Mouse (Mus musculus): ENCODE results near the gene Arl13b.

Gene Arl13b

DNA sequence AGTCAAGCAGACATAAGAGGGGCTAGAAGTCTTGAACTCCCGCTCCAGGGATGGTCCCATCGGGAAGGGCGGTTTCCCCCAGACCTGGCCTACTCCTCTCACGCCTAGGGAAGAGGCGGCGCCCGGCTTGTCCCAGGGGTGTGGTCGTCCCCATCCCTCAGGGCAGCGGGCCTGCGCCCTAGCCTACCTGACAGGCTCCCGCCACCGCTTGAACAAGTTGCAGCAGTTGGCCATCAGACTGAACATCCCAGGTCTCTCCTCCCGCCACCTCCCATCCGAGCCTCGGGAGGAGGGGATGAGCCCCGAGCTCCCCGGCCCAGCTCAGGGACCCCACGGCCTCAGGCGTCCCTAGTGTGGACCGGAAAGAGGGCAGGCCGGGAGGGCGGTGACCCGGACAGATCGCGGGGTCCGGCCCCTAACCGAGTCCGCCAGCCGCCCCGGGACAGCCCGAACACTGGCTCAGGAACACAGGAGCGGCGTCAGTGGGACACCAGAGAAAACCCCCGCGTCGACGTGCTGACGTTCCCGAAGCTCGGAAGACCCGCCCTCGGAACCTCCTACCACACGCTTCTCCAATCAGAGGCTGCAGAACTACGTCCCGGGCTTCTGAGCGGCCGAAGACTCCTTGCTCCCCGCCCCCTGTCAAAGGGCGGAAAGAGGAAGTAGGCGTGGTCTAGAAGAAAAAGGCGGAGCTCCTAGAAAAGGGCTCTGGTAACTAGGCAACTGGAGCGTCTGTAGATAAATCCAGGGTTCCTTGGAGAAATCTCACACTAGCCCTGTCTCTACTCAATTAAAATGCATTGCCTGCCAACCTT is at the start of gene Arl13b:
Arl13b (minus strand) TSS at position 543 of the 815 bp plus-strand sequence.
- peak; percentile 97 for DNase-seq (ENCODE audit: low read depth, low spot score)

DNA sequence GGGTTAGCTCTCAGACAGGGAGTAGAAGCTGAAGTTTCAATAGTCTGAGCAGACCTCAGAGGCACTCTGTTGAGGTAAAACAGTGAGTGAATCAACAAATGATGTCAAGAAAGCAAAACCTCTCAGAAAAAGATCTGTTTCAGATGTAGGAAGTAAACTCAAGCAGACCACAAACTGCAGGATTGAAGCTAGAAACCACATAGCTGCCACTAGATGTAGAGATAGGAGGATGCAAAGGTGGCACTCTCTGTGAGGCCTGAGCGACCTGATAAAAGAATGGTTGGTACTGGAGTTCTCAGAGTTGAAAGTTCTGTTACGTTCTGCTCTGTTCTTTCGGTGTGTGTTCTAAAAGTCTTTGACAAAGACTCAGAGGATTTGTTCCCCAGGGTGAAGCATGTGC is 49.0 kb upstream of the Arl13b start:
- DNase-seq (ENCODE audit: low read depth, low spot score): peak; percentile 36

DNA sequence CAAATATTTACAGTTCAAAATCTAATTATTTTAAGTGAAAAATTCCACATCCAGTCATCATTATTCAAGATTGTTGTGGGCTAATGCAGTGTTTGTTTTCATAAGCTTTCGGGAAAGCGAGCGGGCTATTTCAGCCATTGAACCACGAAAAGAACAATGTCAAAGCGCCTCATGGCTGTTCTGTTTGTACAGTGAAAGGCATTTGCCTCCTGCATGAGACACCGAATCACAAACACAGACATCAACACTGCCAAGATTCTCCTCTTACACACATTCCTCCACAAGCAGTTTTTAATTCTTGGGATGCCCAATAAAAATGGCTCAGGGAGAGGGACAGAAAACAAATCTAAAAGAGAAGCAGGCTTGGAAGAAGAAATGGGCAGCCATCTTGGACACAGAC is 27.2 kb upstream of the Arl13b start:
- DNase-seq (ENCODE audit: low read depth, low spot score): no peak

DNA sequence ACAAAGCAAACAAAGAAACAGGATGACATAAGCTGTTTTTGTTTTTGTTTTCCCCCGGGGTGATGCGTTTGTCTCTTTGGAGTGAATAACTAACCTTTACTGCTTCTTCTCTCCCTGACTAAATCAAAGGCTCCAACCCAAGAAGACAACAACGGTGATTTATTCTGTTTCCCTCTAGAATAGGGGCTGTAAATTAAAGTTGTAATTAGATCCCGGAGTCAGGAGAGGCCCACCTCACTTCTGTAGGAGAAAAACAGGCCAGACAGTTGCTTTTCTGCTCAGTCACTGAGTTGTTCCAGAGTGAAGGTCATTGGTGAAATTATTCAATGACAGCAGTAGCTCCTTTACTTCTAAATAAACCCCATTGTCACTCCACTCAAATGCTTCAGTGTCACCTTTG is 26.3 kb upstream of the Arl13b start:
- no peak for DNase-seq (ENCODE audit: low read depth, low spot score)

DNA sequence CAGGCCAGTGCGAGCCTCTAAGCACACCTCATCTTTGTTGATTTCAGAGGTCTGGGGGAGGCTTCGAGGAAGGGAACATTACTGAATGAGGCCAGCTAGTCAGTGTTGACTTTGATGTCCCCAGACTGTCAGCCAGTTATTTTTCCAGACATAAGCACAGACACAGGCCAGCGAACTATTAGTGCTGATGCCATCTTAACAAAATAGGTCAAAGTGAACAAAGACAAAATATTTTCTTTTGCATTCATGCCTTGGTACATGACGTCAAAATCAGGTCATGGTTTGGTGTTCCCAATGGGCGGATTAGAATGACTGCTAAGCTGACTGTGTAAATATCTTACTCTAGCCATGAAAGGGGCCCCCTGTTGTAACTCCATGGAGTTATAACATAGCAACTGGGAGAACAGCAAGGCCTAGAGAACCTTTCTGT is 25.9 kb upstream of the Arl13b start:
- DNase-seq (ENCODE audit: low read depth, low spot score): no peak

DNA sequence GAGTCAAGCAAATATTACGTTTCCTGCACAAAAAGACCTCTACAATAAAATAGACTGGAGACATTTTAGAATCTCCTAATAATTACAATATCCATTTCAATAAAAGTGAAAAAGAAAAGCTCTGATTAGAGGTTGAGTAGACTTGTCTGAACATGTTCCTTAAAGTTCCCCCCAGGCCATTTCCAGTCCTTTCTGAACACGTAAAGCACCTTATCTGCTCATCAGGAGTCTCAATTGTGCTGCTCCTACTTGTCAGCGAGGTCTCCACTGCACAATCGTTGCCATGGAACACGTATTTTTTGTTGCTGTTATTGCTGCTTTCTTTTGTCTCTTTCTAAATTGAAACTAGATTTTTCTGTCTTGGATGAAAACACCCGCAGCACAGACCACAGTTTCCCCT is 14.6 kb upstream of the Arl13b start:
- no peak for DNase-seq (ENCODE audit: low read depth, low spot score)

DNA sequence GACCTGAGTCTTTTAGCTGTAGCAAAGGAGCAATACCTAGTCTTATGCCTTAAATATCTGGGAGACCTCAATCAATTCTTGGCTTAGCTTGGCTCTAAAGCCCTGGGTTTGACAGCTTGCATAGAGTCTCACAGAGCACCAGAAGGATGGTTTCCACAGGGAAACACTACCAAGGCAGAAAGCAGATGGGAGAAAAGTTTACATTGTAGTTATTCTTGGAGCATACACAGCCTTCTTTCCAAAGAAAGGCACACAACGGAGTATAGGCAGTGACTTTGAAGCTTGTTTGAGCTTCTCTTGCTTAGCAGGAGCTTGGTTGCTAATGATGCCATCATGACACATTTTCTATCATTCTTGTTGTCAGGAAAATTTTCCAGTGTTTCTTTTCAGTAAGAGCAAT is 13.3 kb upstream of the Arl13b start:
- no peak for DNase-seq (ENCODE audit: low read depth, low spot score)

DNA sequence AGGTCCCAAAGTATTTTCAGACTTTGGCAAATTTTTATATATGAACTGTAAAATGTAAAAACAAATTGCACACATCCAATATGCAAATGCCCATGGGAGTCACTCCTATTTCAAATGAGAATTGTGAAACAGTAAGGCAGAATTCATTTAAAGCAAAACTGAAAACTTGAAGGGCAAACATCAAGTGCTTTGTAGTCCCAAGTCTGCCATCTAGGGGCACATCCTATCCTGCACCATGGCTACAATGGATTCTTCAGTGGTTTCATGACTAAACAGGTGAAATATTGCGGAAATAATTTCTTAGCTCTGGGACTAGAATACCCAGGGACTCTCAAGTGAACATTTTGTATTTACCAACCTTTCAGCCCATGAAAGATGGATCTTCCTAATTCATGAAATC is 11.2 kb upstream of the Arl13b start:
- peak; percentile 25 for DNase-seq (ENCODE audit: low read depth, low spot score)

DNA sequence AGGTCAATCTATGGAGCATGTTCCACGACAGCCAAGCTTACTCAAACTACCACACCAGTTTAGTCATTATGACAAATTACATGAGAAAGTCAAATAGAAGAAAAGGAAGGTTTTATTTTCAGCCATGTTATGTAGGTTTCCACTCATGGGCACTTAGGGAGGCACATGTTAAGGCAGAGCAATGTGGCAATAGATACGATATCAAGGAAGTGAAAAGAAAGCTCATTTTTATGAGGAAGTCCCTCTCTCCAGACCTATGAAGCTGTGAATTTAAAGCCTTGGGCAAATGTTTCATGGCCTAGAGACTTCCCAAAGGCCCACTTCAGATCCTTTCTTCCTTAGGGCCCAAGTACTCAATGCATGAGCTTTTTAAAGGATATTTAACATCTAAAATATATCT is 10.7 kb upstream of the Arl13b start:
- no peak for DNase-seq (ENCODE audit: low read depth, low spot score)

DNA sequence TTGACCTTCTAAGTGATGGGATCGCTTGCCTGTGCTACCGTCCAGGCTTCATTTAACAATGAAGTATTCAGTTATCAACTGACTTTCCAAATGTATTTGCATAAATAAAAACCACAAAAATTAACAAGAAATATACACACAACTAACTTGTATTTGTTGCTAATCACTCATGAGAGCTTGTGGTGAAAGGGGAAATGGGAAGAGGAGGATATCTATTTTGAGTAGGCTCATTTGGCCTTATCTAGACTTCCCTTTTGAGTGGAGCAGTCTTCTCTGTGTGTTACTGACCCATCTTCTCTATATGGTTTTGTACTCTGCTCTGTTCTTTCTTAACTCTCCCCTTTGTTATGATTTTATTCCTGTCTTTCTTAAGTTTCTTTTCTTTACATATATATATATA is 9.4 kb upstream of the Arl13b start:
- DNase-seq (ENCODE audit: low read depth, low spot score): no peak

DNA sequence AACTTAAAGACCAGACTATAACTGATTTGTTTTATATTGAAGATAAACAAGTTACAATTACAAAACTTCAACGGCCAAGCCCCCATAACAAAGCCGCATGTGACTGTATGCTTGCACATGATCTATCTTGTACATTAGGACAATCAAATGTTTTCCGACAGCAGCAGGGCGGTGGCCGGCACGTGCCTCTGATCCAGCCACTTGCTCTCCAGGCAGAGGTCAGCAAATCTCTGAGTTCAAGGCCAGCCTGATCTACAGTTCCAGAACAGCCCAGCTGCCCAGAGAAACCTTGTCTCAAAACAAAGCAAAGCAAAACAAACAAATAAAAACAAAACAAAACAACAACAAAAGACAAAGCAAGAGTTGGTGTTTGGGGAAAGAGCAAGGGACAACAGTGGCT is 8.5 kb upstream of the Arl13b start:
- DNase-seq (ENCODE audit: low read depth, low spot score): no peak

DNA sequence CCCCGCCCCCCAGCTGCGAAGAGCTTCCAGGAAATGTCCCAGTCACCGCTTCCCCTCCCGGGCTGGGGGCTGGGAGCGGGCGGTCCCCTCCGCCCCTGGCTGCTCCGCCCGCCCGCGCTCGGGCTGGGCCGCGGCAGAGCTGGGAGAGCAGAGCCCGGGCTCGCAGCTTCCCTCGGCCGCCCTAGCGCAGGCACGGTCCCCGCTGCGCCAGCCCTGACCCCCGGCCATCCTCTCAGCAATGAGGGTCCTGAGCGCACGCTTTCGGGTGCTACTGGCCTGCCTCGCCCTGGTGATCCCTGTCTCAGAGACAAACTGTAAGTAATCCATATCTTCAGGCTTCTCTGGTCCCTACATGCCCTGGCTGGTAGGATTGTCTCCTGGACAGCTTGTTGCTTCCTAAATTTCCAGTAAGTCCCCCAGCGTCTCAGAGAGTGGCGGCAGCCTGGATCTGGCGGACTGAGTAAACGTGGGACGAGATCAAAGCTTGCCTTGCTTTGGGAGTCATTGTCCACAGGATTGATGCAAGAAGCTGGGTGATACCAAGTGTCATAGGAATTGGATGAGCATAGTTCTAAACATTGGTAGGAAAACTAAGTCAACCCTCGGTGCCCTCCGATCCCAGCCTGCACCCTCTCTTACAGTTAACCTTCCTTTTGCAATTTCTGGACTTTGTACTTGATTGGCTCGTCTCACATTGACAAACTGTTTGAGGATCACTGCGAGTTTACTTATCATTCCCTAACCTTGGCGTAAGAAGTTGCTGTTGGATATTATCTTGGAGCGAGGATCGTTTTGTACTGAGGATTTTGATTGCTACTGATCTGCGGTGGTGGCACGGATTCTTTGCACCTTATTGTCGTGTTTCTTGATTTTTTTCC is 7.6 kb upstream of the Arl13b start, which contains the start of gene Pros1:
Pros1 (plus strand) TSS at position 117 of the 878 bp plus-strand sequence.
- peak; percentile 57 for DNase-seq (ENCODE audit: low read depth, low spot score)

DNA sequence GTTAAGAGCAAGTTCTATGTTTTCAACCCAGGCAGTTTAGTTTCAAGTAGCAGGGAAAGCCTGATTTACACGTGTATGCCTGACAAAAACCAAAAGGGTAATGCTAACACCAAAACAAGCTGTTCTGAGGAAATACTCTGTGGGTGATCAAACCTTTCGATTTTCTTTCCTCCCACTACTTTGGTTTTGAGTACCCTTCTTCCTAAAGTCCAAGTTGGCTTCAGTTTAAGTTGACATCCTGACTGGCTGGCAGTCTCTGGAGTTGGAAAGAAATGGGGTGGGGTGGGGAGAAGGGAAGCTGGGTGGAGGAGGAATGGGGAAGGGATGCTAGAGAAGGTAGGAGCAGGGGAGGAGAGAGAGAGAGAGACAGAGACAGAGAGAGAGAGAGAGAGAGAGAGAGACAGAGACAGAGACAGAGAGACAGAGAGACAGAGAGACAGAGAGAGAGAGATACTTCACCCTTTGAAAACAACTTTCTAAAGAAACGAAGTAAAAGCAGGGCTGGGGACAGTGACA is 6.8 kb upstream of the Arl13b start:
- DNase-seq (ENCODE audit: low read depth, low spot score): peak; percentile 43

DNA sequence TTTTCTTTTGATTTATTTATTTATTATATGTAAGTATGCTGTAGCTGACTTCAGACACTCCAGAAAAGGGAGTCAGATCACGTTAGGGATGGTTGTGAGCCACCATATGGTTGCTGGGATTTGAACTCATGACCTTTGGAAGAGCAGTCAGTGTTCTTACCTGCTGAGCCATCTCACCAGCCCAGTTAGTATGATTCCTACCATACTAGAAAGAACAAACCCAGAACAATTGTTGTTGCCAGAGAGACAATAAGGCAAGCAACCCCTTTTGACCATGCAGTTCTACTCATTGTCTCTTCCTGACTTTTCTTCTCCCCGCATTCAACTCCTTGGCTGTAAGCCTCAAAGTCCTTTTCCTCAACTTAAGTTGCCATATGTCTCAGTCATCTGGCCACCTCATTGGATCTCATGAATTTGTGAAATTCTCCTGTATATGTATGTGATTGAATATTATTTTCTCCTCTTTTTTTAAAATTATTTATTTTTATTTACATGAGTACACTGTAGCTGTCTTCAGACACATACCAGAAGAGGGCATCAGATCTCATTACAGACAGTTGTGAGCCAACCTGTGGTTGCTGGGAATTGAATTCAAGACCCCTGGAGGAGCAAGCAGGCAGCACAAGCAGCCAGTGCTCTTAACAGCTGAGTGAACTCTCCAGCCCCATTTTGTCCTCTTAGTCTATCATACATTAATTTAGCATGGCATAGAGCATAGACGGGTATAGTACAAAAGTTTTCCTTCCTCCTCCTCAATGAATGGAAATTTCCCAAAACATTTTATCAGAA is 5.8 kb upstream of the Arl13b start:
- peak; percentile 27 for DNase-seq (ENCODE audit: low read depth, low spot score)

DNA sequence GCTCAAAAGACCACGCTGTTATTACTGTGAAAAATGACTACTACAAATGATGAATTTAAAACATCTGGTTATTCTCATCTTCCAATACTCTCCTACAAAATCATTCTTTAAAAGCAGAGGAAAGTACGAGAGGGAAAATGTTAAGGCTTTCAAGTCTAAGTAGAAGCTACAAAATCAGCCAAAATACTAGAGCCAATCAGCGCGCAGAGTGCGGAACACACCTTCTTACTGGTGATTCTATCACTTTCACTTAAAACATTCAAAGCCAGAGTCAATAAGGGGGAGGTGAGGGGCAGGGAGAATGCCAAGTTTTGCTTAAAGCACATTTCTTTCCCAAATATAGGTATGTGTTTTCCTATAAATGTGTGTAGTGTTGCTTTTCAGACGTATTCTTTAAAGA is 1.5 kb downstream of the Arl13b start:
- no peak for DNase-seq (ENCODE audit: low read depth, low spot score)

DNA sequence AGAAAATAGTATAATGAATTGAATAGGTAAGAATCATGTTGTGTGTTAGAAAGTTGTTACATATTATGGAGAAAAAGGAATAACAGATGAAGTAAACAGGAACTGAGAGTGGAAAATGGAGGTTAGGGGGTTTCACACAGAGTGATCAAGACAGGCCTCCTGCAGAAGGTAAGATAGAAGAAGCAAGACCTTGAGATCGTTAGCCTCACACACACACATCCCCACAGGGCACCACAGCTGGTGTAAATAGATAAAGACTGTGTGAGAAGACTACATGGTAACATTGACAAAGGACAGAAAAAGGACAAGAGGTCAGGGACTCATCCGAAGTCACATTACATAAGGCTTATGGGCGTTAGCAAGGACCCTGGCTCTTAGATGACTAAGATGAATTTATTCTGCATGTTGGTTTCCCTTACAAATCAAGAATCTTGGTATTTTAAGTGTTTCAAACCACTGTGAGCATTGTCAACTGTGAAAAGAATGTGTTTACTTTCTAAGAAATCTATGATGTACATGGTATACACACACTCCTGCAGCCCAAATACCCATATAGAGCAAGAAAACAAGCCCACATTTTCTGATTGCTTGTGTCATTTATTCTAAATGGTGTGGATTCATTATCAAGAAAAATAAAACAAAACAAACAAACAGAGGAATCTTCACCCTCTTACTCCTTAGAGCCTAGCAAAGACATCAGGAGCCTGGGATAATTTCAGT is 12.7 kb downstream of the Arl13b start:
- DNase-seq (ENCODE audit: low read depth, low spot score): no peak

DNA sequence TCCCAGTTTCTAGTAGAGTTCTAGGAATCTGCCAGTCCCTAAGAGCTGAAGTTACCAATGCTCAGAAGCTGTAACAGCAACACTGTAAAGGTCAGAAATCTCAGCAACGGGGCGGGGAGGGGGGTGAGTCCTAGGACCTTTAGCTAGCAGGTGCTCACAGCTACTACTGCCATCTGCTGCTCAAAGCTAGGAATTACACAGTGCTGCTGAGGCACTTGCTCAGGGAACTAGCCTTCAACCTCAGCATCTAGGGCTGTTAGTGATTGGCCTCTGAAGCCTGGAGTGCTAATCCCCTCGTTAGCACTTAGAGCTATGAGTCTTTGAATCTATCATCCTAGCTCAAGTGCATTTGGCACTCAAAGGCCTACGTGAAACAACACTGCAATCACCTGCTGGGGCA is 14.4 kb downstream of the Arl13b start:
- DNase-seq (ENCODE audit: low read depth, low spot score): peak; percentile 62

DNA sequence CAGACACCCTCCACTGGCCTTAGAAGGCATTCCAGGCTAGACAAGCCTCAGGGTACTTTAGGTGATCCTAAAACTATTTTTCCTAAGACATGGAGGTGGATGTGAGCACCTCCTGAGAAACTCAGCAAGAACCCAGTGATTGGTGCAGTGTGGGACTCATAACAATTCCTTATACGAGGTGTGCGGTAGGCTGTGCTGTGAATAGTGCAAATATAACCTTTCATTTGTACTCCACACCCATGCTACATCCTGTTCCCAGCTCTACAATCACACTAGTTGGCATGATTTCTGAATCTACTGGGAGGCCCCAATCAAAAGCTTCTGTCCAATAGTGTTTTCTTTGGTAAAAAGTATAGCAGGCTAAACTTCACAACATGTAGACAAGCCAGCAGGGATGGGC is 14.8 kb downstream of the Arl13b start:
- DNase-seq (ENCODE audit: low read depth, low spot score): no peak

DNA sequence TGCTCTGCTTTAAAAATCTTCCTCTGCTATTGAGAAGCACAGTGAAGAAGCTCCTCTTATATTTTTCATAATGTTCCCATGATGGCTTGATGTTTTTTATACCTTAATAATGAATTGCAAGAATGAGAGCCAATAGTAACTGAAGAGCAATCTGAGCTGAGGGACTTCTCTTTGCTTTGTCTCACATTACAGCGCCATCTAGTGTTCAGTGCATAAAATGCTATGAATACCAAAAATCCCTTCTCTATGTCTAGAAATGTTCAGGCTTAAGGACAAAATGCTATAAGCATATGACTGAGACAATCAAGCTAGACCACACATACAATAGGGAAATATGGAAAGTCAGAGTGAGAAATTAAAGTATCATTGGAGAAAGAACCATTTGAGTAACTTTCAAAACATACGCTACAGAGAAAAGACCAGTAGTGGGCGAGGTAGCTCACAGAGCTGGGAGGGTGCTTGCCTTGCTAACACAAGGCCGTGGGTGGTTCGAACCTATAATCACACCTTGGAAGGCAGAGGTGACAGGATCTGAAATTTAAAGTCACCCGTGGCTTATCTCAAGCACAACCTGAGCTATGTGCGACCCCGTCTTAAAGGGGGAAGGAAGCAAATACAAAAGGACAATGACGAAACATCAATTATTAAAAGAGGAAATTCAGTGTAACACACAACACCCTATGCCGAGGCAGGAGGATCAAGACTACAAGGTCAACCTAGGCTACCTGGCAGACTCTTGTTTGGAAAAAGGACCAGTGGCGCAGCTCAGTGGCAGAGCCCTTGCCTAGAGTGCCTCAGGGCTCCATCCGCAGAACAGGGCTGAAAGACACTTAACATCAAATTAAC is 20.5 kb downstream of the Arl13b start:
- peak; percentile 43 for DNase-seq (ENCODE audit: low read depth, low spot score)

DNA sequence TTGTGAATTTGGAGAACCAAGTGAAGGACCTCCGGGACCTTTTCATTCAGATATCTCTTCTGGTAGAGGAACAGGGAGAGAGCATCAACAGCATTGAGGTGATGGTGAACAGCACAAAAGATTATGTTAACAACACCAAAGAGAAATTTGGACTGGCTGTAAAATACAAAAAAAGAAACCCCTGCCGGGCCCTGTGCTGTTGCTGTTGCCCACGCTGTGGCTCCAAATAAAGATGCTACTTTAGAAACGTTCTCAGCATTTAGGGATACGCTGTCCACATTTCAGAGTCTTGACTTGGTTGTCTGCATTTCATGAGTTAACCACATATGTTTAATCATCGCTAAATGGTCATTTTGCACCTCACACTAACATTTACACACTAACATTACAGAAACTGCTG is 24.4 kb downstream of the Arl13b start:
- DNase-seq (ENCODE audit: low read depth, low spot score): no peak
